Mouse (Mus musculus): ENCODE data around the gene Ppp2r5b.

GRCm38 (mm10) chr19:6238740-6239139 lies 3.1 kb upstream of the Ppp2r5b start:
- no peak for TF ChIP-seq POLR2A (IDR thresholded peaks at IDR 0.05; ENCODE audit: borderline replicate concordance, extremely low read depth, insufficient read depth, insufficient read length, poor library complexity, severe bottlenecking)
- no peak for TF ChIP-seq CTCF (IDR thresholded peaks at IDR 0.05; ENCODE audit: borderline replicate concordance, extremely low read depth, insufficient read depth, insufficient read length)

Measured in brain, embryonic 14.5 days (tissue).